Mouse (Mus musculus) olfactory bulb, adult 2 months (tissue): Measurements from ENCODE around the gene Gucy2g.

Experiments used
- CTCF ChIP-seq: fragments of 200-500 bp; IDR thresholded peaks from 2 replicates; pipeline ENCODE4 v1.5.1; 2012; ENCODE audit warnings: low read depth, mild to moderate bottlenecking, low read length, moderate library complexity; ENCODE audit not compliant: insufficient read depth
- POLR2A ChIP-seq: fragments of 200-500 bp; IDR thresholded peaks from 2 replicates; pipeline ENCODE4 v1.6.1; 2012; ENCODE audit warnings: mild to moderate bottlenecking, low read depth, low read length, moderate library complexity; ENCODE audit not compliant: insufficient read depth

DNA sequence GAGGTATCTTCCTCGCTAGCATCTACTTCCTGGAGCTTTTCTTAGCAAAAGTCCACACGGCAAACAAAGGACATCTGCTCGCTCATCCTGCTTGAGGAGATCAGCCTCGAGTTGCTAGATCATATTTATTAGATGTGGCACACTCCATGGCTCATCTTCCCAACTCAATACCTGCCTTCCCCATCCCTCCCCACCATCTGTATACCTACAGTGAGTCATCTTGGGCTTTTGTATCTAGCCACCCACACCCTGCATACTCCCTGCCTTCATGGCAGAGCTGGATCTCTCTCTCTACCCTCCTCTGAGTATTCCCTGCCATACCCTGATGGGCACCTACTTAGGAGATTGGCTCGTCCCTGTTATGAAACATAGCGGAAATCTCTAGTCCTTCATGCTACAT is 19.8 kb downstream of the Gucy2g start:
- TF ChIP-seq POLR2A (no peak), CTCF (no peak)
